Mouse (Mus musculus) liver, adult 2 months (tissue): Measurements from ENCODE around the gene Dlgap5.

Source experiments
- CTCF ChIP-seq: fragments of 200-500 bp; IDR thresholded peaks from 2 replicates; pipeline ENCODE4 v1.5.1; 2011; ENCODE audit warnings: low read depth, low read length, control low read depth
- POLR2A ChIP-seq: fragments of 200-500 bp; IDR thresholded peaks from 2 replicates; pipeline ENCODE4 v1.6.1; 2011; ENCODE audit warnings: low read length, control low read depth; ENCODE audit not compliant: insufficient read depth; ENCODE audit errors: extremely low read depth

GRCm38 (mm10) chr14:47419034-47419625 is 923 bp upstream of the Dlgap5 start:
- TF ChIP-seq CTCF, result no peak
- no peak for TF ChIP-seq POLR2A
